Mouse (Mus musculus): ENCODE data around the gene Ucn3. TPM values are rescaled to one million over a fixed set of nuclear protein-coding genes. Genes with fewer than 3 reads are reported as not detected.

The Ucn3 gene
- polyA plus RNA-seq, 1 experiment from 2014 or later: not detected

Small RNA genes lying within 50 kb of the gene (microRNA-seq; reads per million reads assigned to microRNA genes)
- gene Gm22460: not detected

Other genes starting within 250 kb of the Ucn3 start
- gene Calml3, start 141.0 kb downstream of the Ucn3 start, polyA plus RNA-seq (2016; fragmentation: Nextera tagmentation; extraction: Ambion mirVana): not detected in 2 replicates
- gene Calm4, start 107.6 kb downstream of the Ucn3 start, polyA plus RNA-seq (2016; fragmentation: Nextera tagmentation; extraction: Ambion mirVana): not detected in 2 replicates
- gene Calm5, start 91.2 kb downstream of the Ucn3 start, polyA plus RNA-seq (2016; fragmentation: Nextera tagmentation; extraction: Ambion mirVana): not detected in 2 replicates
- gene Net1, start 27.1 kb downstream of the Ucn3 start, polyA plus RNA-seq (2016; fragmentation: Nextera tagmentation; extraction: Ambion mirVana): 49.2 and 55.7 TPM in 2 replicates
- not detected in 2 replicates for gene Tubal3, start 27.1 kb downstream of the Ucn3 start, polyA plus RNA-seq (2016; fragmentation: Nextera tagmentation; extraction: Ambion mirVana)
- gene Akr1c14, start 103.7 kb upstream of the Ucn3 start, polyA plus RNA-seq (2016; fragmentation: Nextera tagmentation; extraction: Ambion mirVana): 0.29 and 0.32 TPM in 2 replicates
- not detected in 2 replicates for gene Akr1c18, start 205.3 kb upstream of the Ucn3 start, polyA plus RNA-seq (2016; fragmentation: Nextera tagmentation; extraction: Ambion mirVana)
- gene Akr1c13, start 245.8 kb upstream of the Ucn3 start, polyA plus RNA-seq (2016; fragmentation: Nextera tagmentation; extraction: Ambion mirVana): 0.91 and 1.5 TPM in 2 replicates